Mouse (Mus musculus): ENCODE results near the gene Olfr684. TPM values are rescaled to one million over a fixed set of nuclear protein-coding genes. Genes with fewer than 3 reads are reported as not detected.

Gene Olfr684
- not detected in 2 replicates for polyA plus RNA-seq (2015; fragmentation: Nextera tagmentation; extraction: Ambion mirVana)

DNA sequence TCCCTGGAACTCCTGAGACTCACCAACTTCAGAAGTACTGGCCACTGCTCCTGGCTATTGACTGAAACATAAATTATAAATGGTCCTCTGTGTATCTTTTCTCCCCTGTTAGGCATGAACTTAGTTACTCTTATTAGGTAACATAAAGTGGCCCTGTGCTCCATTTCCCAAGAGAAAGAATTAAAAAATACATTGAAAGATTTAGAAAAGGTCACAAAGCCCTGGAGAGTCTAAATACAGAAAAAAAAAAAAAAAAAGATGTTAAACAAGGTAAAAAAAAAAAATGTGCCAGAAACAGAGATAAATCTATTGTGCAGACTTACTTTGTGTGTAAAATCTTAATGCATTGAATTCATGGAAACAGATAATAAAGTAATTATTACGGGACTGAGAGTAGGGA, at the start of gene Olfr684:
TSS of gene Olfr684 (minus strand) at position 101 of the 400 bp plus-strand sequence.

DNA sequence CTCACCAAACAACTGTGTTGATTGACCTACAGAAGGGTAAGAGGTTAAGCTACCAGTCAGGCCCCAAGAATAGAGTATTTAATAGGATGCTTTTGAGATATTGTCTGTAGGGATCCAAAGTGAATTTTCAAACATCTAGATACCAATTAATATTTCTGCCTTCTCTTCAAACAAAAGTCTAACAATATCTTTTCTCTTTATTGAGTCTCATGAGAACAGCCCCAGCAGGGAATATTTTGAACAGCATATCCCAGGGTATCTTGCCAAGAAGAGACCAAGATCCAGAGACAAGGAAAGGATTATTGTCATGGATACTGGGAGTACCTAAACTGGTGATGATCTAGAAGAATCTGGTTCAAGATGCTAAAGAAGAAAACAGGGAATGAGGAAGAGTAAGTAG, 43.9 kb upstream of the Olfr684 start, which contains the start of gene Olfr686:
TSS of gene Olfr686 (minus strand) at position 101 of the 400 bp plus-strand sequence.

DNA sequence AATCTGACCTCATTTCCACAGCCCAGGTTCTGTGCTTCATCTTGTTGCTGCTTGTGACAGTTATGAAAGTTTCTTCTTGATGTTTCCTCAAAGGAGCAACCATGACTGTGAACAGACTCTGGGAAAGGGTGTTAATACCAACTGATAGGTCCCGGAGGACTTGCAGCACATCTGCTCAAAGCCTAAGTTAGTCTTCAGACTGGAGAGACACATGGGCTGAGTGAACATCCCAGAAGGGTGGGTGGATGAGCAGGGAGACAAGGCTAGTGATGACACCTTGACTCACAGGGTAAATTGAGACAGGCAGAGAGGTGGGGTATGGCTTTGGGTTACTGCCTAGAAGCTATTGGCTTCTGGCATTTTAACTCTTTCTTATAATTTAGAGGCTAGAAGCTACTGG, 22.5 kb upstream of the Olfr684 start, which contains the start of gene Olfr685:
TSS of gene Olfr685 (minus strand) at position 101 of the 400 bp plus-strand sequence.

DNA sequence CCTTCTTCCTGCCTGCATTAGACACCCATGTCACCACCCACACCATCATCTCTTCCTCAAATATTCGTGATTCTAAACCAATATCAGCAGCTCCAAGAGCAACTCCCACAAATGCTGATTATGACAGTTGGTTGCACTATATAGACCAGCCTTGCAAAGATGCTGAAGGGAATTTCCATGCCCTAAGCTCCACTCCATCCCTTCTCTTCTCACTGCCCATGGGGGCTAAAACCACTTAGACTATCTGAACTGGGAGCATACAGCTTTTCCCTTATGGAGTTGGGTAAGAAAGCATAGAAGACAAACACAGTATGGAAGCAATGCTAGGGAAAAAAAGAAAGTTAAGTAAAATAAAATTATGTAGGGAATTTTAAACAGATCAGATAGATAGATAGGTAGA, 16.5 kb downstream of the Olfr684 start, which contains the start of gene Olfr683:
TSS of gene Olfr683 (minus strand) at position 101 of the 400 bp plus-strand sequence.

DNA sequence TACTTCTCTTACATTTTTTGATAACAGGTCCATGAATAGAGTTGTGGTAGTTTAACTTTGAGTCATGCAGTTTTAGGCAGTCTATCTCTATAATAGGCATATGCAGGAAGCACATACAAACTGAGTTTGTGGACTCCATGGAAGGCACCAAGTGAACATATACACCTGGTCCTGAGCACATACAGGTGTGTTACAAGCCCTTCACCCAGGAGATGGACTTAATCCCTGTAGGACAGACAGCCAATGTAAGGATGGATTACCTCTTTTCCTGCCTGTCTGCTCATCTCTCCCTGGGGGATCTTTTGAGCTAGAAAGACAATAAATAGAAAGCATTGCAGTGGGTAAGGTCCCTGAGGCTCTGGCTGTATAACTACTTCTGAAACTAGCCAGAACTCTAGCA, 46.9 kb downstream of the Olfr684 start, which contains the start of gene Olfr681:
TSS of gene Olfr681 (plus strand) at position 301 of the 400 bp plus-strand sequence.

Other genes starting within 250 kb of the Olfr684 start
- gene Olfr667, start 242.2 kb downstream of the Olfr684 start, polyA plus RNA-seq (2015; fragmentation: Nextera tagmentation; extraction: Ambion mirVana): not detected in 2 replicates
- gene Olfr668, start 235.6 kb downstream of the Olfr684 start, polyA plus RNA-seq (2015; fragmentation: Nextera tagmentation; extraction: Ambion mirVana): not detected in 2 replicates
- not detected in 2 replicates for gene Olfr669, start 229.4 kb downstream of the Olfr684 start, polyA plus RNA-seq (2015; fragmentation: Nextera tagmentation; extraction: Ambion mirVana)
- not detected in 2 replicates for gene Olfr670, start 201.0 kb downstream of the Olfr684 start, polyA plus RNA-seq (2015; fragmentation: Nextera tagmentation; extraction: Ambion mirVana)
- gene Olfr671, start 184.5 kb downstream of the Olfr684 start, polyA plus RNA-seq (2015; fragmentation: Nextera tagmentation; extraction: Ambion mirVana): not detected in 2 replicates
- gene Olfr672, start 161.6 kb downstream of the Olfr684 start, polyA plus RNA-seq (2015; fragmentation: Nextera tagmentation; extraction: Ambion mirVana): not detected in 2 replicates
- gene Olfr675, start 135.2 kb downstream of the Olfr684 start, polyA plus RNA-seq (2015; fragmentation: Nextera tagmentation; extraction: Ambion mirVana): not detected in 2 replicates
- not detected in 2 replicates for gene Olfr676, start 131.0 kb downstream of the Olfr684 start, polyA plus RNA-seq (2015; fragmentation: Nextera tagmentation; extraction: Ambion mirVana)
- gene Olfr677, start 112.3 kb downstream of the Olfr684 start, polyA plus RNA-seq (2015; fragmentation: Nextera tagmentation; extraction: Ambion mirVana): not detected in 2 replicates
- not detected in 2 replicates for gene Olfr678, start 99.2 kb downstream of the Olfr684 start, polyA plus RNA-seq (2015; fragmentation: Nextera tagmentation; extraction: Ambion mirVana)
- gene Olfr679, start 82.4 kb downstream of the Olfr684 start, polyA plus RNA-seq (2015; fragmentation: Nextera tagmentation; extraction: Ambion mirVana): not detected in 2 replicates
- not detected in 2 replicates for gene Olfr680-ps1, start 70.8 kb downstream of the Olfr684 start, polyA plus RNA-seq (2015; fragmentation: Nextera tagmentation; extraction: Ambion mirVana)
- not detected in 2 replicates for gene Olfr681, start 46.8 kb downstream of the Olfr684 start, polyA plus RNA-seq (2015; fragmentation: Nextera tagmentation; extraction: Ambion mirVana)
- not detected in 2 replicates for gene Olfr683, start 16.6 kb downstream of the Olfr684 start, polyA plus RNA-seq (2015; fragmentation: Nextera tagmentation; extraction: Ambion mirVana)
- not detected in 2 replicates for gene Olfr685, start 22.4 kb upstream of the Olfr684 start, polyA plus RNA-seq (2015; fragmentation: Nextera tagmentation; extraction: Ambion mirVana)
- gene Olfr686, start 43.8 kb upstream of the Olfr684 start, polyA plus RNA-seq (2015; fragmentation: Nextera tagmentation; extraction: Ambion mirVana): not detected in 2 replicates
- gene Olfr688, start 124.4 kb upstream of the Olfr684 start, polyA plus RNA-seq (2015; fragmentation: Nextera tagmentation; extraction: Ambion mirVana): not detected in 2 replicates
- gene Olfr689, start 147.5 kb upstream of the Olfr684 start, polyA plus RNA-seq (2015; fragmentation: Nextera tagmentation; extraction: Ambion mirVana): not detected in 2 replicates
- gene Olfr690, start 170.5 kb upstream of the Olfr684 start, polyA plus RNA-seq (2015; fragmentation: Nextera tagmentation; extraction: Ambion mirVana): not detected in 2 replicates
- not detected in 2 replicates for gene Olfr691, start 178.6 kb upstream of the Olfr684 start, polyA plus RNA-seq (2015; fragmentation: Nextera tagmentation; extraction: Ambion mirVana)
- gene Olfr692, start 204.6 kb upstream of the Olfr684 start, polyA plus RNA-seq (2015; fragmentation: Nextera tagmentation; extraction: Ambion mirVana): not detected in 2 replicates
- gene Gm5901, start 211.4 kb upstream of the Olfr684 start, polyA plus RNA-seq (2015; fragmentation: Nextera tagmentation; extraction: Ambion mirVana): not detected in 2 replicates
- gene Fam160a2, start 236.4 kb upstream of the Olfr684 start, polyA plus RNA-seq (2015; fragmentation: Nextera tagmentation; extraction: Ambion mirVana): 14.2 and 22.0 TPM in 2 replicates
- 0.08 TPM in 1 of 2 replicates, not detected in the other for gene Cnga4, start 240.9 kb upstream of the Olfr684 start, polyA plus RNA-seq (2015; fragmentation: Nextera tagmentation; extraction: Ambion mirVana)

Measured in adrenal gland, postnatal 0 days (tissue).